Mouse (Mus musculus): ENCODE measurements around the gene Cyp2w1. TPM values are rescaled to one million over a fixed set of nuclear protein-coding genes. Genes with fewer than 3 reads are reported as not detected.
"Not testable (repeated sequence)": the region's sequence is repeated elsewhere in the genome, so short reads cannot be mapped to it uniquely, and the experiment has no call there.

The Cyp2w1 gene
- total RNA-seq, 2 experiments from 2014 or later: not detected

DNA sequence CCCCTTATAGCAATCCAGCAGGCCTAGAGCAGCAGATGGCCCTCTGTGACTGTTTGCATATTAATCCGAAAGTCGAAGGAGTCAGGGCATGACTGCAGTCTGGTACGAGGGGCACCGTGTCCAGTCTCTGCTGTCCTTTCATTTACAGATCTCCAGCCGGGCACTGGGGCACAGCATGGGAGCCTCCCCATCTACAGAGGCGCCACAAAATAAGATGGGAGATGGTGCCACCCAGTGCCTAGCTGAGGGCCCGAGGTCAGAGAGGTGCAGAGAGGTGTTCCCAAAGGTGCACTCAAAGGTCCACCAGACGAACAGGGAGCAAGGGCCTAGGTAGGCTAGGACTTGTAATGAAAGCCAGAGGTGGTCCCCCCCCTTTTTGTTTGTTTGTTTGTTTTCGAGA, 30.8 kb downstream of the Cyp2w1 start:
- no peak for DNase-seq

DNA sequence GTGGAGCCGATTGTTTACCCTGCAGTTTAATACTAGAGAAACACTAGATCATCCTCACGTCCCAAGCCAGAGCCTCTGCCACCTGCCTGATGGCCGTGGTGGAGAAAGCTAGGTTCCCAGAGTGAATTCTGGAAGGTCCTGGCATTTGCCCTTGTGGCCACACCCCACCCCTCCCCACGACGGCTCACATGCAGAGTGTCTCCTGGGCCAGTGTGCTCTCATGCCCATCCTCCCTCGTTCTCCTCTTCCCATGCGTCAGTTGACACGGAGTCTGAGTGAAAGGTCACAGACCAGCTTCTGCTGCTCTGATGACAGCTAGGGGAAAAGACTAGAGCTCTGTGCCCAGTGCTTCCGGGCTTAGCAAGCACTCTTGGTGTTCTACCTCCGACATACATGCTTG, 32.1 kb downstream of the Cyp2w1 start:
- peak; percentile 71 for DNase-seq

DNA sequence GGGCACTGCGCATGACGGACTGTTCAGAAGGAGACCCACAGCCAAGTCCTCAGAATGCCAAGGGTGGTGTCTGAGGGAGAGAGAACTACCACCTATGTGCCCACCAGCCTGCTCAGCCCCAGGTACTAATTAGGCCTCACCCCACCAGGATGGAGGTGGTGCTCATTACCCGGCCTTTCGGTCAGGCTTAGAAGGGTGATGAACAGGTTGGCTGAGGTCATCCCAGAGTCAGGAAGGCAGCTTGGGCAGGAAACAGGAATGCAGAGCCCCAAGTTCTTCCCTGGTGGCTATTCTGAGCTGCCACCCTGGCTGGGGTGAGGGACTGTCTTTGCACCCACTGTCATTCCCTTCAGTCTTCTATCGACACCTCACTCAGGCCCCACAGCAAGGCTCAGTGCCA, 33.6 kb downstream of the Cyp2w1 start:
- DNase-seq: no peak

DNA sequence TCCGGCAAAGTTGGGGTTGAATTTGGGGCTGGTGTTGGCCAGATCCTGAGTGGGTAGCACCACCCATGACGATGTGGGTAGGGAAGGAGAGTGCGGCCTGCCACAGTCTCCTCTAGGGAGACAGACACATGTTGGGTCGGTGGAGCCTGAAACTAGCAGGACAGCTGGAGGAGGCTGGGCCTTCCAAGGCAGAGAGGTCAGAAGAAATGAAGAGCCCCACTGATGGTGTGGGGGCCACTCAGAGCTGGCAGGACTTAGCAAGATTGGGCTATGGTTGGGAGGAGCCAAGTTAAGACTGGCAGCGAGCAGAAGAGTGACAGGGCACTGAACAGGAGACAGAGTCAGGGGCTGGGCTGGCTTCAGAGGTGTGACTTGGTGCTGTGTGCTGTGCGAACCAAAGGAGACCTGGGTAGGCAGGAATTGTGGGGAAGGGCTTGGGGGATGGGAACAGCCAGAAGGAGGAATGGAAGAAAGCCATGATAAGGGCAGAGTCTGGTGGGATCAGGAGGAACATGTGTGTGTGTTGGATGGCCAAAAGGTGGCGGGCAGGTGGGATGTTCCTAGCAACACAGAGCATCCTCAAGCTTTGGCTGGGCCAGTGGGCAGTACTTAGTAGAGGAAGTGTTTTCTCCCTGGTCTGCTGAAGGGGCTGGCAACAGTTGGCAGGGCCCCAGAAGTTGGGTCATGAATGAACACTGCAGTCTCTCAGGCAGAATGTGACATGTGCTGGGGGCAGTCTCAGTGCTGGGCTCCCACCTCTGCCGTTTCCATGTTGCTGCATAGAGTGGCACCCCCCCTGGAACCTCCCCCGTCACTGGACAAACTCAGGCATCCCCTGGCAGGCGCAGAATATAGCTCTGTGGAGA, 35.1 kb downstream of the Cyp2w1 start:
- no peak for DNase-seq

DNA sequence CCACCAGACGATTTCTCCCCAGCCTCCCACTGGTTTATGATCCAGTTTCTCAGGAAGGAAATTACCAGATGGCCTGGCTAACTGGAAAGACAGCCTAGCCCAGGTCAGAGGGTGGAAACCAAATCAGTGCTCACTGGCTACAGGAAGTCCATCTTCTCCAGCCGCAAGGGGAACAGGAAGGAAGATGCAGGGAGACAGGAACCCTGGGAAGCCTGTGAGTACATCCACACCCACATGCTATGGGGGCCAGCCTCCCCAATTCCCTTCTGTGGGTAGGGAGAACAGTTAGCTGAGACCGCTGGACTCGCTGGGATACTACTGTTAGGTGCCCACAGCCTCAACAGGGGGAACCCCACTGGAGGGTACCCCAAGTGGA, 35.8 kb downstream of the Cyp2w1 start:
- DNase-seq: no peak

DNA sequence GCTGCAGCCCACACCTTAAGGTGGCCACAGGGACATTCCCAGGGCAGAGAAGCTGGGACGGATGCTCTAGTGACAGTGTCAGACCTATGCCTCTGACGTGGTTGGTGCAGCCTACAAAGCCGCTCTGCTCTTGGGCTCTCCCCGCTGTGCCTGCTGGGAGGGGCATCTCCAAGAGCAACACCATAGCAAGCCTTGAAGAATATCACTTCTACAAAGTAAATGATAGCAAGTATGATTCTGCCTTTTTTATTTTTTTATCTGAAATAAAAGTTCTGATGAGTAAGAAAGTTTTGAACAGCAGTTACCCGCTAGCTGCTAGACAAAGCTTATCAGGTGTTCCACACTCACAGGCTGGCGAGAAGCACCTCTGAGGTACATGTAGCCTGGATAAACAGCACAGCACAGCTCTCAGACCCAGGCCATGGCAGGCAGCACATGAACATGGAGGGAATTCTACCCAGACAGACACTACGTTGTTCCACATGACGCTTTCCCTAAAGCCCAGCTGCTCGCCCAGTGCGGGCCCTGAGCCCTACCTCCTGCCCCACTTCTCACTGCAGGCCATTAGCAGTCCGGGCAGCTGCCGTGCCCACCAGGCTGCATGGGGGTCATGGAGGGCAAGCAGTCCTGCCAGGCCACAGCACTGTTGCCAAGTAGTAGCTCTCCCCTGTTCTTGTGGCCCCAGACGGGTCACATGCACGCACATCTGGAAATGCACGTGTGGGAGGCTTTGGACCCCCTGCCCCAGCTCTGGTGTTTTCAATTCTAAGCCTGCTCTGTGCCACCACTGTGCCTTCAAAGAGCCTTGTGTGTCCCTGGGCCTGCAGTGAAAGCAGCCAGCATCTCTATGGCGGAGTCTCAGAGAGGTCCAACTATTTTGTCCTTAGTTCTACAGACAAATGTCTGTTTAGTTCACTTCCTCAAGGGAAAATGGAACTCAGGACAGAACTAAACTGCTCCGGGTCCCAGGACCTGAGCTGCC, 36.6 kb downstream of the Cyp2w1 start:
- DNase-seq: no peak

DNA sequence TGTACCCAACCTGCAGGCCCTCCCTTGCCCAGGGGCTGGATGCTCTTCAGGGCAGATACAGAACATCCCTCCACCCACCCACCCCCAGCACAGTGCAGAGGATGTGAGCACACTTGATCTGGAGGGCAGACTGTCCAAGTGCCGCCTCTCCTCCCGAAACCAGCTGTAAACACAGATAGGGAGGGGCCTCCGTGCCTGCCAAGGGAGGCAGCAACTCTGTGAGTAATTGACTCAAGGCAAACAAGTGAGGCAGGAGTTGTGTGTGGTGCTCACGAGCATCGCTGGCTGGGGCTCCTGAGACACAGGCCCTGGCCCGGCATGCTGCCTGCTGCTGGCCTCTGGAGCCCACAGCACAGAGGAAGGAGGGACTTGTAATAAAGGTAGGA, 37.3 kb downstream of the Cyp2w1 start:
- DNase-seq: peak; percentile 79

DNA sequence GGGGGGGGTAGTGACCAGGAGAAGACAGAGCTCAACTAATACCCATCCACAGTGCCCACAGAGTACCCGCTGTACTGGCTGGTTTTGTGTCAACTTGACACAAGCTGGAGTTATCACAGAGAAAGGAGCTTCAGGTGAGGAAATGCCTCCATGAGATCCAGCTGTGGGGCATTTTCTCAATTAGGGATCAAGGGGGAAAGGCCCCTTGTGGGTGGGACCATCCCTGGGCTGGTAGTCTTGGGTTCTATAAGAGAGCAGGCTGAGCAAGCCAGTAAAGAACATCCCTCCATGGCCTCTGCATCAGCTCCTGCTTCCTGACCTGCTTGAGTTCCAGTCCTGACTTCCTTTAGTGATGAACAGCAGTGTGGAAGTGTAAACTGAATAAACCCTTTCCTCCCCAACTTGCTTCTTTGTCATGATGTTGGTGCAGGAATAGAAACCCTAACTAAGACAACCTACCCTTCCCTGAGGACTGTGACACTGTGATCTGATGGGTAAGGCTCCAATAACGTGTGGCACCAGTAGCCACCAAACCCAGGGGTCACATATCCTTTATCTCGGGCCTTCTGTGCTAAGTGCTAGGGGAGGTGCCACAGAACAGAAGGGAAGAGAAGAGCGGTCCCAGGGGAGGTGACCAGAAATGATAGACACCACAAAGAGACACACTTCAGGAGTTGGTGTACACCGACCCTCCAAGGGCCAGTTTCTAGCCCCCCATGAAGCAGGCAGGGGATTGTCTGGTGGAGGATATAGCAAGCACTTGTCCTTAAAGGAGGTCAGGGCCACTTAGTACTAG, 38.1 kb downstream of the Cyp2w1 start:
- not testable (repeated sequence) for DNase-seq

DNA sequence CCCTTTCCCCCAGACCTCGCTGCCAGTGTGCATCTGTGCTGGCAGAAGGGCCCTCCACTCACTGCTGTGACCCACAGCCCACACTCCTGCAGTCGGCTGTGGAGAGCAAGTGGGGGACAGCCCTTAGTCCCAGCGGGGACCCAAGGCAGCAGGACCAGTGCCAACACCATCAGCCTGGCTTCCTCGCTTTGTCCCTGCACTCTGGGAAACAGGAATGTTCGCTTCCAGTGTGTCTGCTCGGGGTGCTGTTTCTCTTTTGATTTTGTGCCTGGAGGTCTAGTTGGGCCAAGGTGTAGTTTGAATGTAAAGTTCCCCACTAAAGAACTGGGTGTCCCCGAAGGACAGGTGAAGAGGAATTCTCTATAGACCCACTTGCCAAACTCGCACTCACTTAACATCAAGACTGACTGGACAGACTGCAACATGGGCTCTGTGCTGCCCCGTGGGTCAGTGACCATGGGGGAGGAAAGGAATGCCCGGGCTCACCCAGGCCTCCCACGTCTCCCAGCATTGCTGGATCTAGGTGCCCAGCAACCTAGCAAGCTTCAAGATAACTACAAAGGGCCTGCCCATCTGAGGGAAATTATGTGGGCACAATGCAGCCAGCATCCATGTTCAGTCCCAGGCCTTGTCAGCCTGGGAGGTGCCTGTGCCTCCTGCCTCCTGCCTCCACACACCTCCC, 39.0 kb downstream of the Cyp2w1 start:
- DNase-seq: no peak

DNA sequence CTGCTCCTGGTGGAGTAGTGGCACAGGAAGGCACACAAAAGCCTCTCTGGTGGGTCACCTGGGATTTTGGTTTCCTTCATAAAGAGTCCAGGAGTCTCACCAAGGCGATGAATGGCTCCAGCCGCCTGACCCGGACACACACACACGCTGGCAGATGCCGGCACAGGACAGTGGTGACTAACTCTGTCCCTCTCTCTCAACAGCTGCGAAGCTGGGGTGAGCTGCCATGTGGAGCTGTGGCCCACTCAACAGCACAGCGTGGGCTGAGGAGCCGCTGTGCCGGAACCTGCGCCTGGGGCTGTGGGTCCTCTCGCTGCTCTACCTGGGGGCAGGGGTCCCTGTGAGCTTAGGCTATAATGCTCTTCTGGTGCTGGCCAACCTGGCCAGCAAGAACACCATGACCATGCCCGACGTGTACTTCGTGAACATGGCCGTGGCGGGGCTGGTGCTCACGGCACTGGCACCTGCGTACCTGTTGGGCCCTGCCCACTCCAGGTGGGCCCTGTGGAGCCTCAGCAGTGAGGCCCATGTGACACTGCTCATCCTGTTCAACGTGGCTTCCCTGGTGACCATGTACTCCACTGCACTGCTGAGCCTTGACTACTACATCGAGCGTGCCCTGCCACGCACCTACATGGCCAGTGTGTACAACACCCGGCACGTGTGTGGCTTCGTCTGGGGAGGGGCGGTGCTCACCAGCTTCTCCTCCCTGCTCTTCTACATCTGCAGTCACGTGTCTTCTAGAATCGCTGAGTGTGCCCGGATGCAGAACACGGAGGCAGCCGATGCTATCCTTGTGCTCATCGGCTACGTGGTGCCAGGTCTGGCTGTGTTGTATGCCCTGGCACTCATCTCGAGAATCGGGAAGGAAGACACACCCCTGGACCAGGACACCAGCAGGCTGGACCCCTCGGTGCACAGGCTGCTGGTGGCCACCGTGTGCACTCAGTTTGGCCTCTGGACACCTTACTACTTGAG, 40.1 kb downstream of the Cyp2w1 start:
- DNase-seq: no peak

DNA sequence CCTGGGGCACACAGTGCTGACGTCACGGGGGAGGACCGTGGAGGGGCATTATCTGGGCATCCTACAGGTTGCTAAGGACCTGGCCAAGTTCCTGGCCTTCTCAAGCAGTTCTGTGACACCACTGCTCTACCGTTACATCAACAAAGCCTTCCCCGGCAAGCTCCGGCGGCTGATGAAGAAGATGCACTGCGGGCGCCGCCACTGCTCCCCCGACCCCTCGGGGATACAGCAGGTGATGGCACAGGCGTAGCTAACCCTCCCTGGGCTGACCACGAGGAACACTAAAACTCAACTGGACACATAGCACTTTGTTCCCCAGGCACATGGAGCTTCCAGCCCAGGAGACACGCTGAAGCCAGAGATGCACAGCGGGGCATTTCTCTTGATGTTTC, 40.8 kb downstream of the Cyp2w1 start:
- no peak for DNase-seq

DNA sequence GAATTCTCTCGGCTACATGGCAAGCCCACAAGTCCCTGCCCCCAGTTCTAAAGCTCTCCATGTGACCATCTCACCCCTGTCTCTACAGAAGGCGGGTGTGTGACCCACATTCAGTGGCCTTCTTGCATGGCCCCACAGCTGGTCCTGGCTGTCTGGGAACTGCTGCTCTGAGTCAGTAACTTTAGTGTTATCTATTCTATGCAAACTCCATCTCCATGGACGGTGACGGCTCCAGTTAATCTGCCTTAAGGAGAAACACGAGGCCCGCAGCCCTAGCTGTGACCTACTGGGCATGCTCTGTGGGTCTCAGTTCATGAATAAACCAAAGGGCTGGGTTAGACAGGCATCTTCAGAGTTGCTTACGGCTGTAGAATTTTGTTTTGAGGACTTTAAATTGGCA, 42.0 kb downstream of the Cyp2w1 start:
- DNase-seq: no peak

DNA sequence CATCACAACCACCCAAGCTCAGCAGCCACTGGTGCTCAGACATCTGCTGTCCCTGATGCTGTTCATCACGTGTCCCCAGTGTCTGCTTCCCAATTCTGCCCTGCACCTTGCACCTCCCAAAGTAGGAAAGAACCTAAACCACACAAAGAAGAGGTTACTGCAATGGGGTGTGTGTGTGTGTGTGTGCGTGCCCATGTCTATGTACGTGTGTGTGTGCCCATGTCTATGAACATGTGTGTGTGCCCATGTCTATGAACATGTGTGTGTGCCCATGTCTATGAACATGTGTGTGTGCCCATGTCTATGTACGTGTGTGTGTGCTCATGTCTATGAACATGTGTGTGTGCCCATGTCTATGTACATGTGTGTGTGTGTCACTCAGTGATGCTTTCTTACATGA, 43.1 kb downstream of the Cyp2w1 start:
- no peak for DNase-seq

DNA sequence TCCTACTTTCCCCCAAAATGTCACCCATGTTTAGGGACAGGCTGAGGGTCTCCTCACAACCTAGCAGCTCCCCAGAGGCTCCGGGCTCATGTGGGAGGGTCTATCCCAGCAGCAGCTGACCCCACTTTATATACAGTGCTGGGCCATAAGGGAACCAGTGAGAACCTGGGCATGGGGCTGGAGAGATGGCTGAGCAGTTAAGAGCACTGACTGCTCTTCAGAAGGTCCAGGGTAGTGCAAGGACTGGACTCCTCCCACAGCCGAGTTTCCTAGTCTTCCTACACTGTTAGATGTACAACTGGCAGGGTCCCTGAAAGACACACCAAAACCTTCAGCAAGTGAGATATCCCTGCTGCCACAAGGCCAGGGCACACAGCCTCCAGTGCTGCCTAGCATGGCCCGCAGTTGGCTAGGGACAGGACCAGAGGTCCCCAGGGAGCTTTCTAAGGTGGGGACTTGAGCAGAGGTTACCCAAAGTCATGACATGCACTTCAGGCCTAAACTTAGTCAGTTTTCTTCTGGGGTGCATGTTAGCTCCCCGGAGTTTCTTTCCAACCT, 45.0 kb downstream of the Cyp2w1 start:
- no peak for DNase-seq

DNA sequence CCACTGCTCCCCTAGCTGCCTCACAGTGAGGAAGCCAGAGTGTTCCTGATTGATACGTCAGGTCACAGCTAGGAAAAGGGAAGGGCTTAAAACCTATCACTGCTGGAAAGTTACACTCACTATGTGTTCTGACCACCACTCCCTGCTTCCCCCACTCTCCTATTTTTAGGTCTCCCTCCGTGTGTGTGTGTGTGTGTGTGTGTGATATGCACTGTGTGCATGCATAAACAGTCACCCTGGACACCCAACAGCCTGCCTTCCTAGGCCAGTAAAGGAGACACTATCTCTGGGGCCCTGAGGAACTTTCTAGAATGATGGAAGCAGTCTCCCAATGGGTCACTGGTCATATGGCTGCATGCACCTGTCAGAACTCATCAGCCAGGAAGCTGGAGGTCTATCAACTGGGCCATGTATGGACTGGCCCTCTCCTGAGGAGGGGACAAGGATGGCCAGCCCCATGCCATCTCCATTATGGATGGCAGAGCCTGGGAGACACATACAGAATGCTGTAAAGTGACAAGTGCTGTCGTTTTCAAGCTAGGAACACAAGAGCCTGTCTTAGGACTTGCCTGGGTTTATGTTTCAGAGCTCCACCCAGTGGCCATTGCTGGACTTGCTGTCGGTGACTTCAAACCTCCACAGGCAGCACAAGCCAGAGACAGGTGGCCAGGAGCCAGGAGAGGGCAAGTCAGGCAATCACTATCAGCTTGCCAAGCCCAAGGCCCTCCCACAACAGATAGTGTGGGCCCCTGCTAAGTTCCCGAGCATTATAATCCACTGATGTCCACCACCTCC, 45.7 kb downstream of the Cyp2w1 start:
- peak; percentile 94 for DNase-seq

DNA sequence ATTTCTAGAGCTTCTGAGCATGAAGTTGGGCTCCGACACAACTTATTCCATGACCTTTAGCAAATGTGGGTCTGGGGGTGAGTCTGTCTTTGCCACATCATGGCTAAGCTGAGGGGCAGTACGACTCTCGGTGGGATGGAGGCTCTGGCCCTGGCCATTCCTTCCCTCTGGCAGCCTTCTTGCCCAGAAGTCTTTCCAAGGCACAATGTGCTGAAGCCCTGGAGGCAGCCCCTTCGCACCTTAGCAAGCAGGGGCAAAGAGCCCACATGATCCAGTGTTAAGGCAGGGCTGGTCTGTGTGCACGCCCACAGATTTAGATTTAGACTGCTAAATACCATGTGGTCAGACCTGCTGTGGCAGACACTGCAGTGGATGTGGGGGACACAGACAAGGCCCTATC, 46.4 kb downstream of the Cyp2w1 start:
- DNase-seq: no peak

DNA sequence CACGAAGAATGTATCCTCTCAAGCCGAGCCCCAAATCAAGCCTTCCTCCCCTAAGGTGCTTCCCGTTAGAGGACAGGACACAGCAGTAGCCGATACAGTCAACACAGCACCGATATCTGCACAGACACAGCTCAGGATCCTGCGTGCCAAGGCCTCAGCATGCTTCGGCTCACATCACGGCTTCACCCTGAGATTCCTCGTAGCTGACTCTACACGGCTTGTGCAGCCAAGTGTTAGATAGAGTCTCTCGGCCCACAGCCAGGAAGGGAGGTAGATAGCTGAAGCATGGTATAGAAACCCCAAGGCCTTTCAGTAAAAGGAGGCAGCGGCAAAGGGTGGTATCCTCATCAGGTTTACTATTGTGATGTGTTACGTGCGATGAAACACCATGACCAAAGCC, 47.6 kb downstream of the Cyp2w1 start:
- no peak for DNase-seq

DNA sequence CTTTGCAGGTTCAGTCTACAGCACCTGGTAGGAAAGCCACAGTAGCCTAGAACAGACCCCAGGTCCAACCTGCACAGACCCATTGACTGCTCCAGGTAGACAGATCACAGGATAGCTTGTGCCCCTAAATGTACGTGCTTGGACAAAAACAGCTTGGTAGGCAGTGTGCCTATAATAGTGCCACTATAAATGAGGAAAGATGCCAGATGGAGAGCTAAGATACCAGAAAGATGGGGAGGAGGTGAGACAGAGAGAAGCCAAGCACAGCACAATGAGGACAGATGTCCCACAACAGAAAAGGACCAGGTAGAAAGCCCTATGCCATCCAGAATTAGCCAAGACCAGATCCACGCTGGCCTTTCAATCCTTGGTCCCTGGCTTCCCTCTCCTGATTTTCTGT, 49.7 kb downstream of the Cyp2w1 start:
- DNase-seq: no peak

DNA sequence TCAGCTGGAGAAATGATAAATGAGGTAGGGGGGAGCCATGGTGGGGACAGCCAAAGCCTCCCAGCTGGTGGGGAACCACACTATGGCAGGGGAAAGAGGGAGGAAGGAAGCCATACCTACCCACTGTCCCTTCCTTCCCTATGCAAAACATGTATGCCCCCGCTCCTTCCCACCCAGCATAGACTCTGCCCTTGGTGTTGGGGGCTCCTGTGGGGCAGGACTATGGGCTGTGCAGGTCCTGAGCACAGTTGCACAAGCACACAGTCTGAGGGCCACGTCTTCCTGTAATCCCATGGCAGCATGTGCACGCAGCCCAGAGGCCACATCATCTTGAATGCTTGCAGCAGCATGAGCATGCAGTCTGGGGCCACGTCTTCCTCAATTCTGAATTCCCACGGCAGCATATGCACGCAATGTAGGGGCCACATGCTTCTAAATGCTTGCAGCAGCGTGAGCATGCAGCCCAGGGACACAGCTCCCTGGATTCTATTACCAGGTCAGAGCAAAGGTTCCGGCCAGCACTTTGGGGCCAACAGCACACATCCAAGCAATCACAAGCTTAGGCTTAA, 51.4 kb downstream of the Cyp2w1 start:
- no peak for DNase-seq

Data from adrenal gland, postnatal 10 days (tissue).